Mouse (Mus musculus) hindbrain, embryonic 16.5 days (tissue): ENCODE results near the gene Casz1. TPM values are rescaled to one million over a fixed set of nuclear protein-coding genes. Genes with fewer than 3 reads are reported as not detected.

ENCODE experiments used
- ATAC-seq: fragments of 200-750 bp; cut with Nextera tagmentation; 2 replicates; pipeline ENCODE4 v1.8.0; 2017; ENCODE audit warnings: moderate TSS enrichment, moderate library complexity
- H3K27ac ChIP-seq: fragments of 300-500 bp; sonication (generic); 2 replicates; pipeline ENCODE4 v1.5.1; 2014; ENCODE audit warnings: low read depth, mild to moderate bottlenecking, control low read depth, low read length, moderate library complexity
- H3K27me3 ChIP-seq: fragments of 300-500 bp; sonication (generic); replicated peaks from 2 replicates; pipeline ENCODE4 v1.6.1; 2014; ENCODE audit warnings: low read length; ENCODE audit not compliant: control insufficient read depth, insufficient read depth
- H3K36me3 ChIP-seq: fragments of 300-500 bp; sonication (generic); 2 replicates; pipeline ENCODE4 v1.6.1; 2014; ENCODE audit warnings: mild to moderate bottlenecking, low read length, moderate library complexity, mixed read lengths; ENCODE audit not compliant: control insufficient read depth, insufficient read depth
- H3K4me1 ChIP-seq: fragments of 300-500 bp; sonication (generic); 2 replicates; pipeline ENCODE4 v1.6.1; 2014; ENCODE audit warnings: low read depth, low read length; ENCODE audit not compliant: control insufficient read depth, insufficient read depth
- H3K4me2 ChIP-seq: fragments of 300-500 bp; sonication (generic); 2 replicates; pipeline ENCODE4 v1.6.1; 2014; ENCODE audit warnings: mild to moderate bottlenecking, low read length, control low read depth, moderate library complexity
- H3K4me3 ChIP-seq: fragments of 300-500 bp; sonication (generic); 2 replicates; pipeline ENCODE4 v1.5.1; 2014; ENCODE audit warnings: mild to moderate bottlenecking, low read length, control low read depth, moderate library complexity
- H3K9ac ChIP-seq: fragments of 300-500 bp; sonication (generic); 2 replicates; pipeline ENCODE4 v1.6.1; 2014; ENCODE audit warnings: low read depth, mild to moderate bottlenecking, control low read depth, low read length, moderate library complexity
- H3K9me3 ChIP-seq: fragments of 300-500 bp; sonication (generic); 2 replicates; pipeline ENCODE4 v1.6.1; 2014; ENCODE audit warnings: mild to moderate bottlenecking, low read length, moderate library complexity; ENCODE audit not compliant: control insufficient read depth
- WGBS: fragments of 180-500 bp; shearing (Covaris S2); extraction: QIAGEN DNeasy Blood & Tissue Kit; methylation state at CpG from one replicate; pipeline ENCODE4 v1.1.7; 2014; 5-methylcytosine and 5-hydroxymethylcytosine counted together
- polyA plus RNA-seq: library from polyadenylated mRNA; unstranded; fragments of >200 nt; fragmentation: Nextera tagmentation; extraction: Ambion mirVana; gene quantifications from 2 replicates; pipeline ENCODE4 v1.2.1, GENCODE M21; 2015

The Casz1 gene
- polyA plus RNA-seq, 1 experiment from 2014 or later = 4.4 TPM

DNA sequence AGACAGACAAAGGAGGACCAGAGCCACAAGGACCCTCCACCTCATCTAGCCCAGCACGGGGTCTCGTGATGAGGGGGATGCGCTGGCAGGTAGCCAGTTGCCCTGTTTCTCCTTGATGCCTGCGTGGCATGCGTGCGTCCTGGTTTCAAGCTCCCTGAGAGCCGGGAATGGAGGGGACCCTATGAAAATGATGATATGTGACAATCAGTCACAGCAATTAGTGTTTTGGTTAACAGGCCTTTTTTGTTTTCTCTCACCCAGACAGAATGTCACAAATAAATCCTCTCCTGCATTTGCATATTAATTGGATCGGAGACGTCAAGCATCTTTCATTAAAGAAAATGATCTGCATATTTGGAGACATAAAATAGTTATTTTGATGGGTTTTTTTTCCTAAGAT, 71.9 kb downstream of the Casz1 start:
- no peak overlapping the region for H3K9ac ChIP-seq
- H3K9me3 ChIP-seq = no peaks in the 10 kb centered on the region
- no peaks in the 10 kb centered on the region for H3K36me3 ChIP-seq
- peaks cover 47% of the 10 kb centered on the region for H3K27me3 ChIP-seq
- H3K4me2 ChIP-seq = no peak overlapping the region
- no peak overlapping the region for H3K27ac ChIP-seq
- peaks cover 20% of the 10 kb centered on the region for H3K4me1 ChIP-seq
- no peak overlapping the region for H3K4me3 ChIP-seq
- no peak for ATAC-seq
- 39% methylated on average over 9 of the region's 9 CpGs for WGBS

DNA sequence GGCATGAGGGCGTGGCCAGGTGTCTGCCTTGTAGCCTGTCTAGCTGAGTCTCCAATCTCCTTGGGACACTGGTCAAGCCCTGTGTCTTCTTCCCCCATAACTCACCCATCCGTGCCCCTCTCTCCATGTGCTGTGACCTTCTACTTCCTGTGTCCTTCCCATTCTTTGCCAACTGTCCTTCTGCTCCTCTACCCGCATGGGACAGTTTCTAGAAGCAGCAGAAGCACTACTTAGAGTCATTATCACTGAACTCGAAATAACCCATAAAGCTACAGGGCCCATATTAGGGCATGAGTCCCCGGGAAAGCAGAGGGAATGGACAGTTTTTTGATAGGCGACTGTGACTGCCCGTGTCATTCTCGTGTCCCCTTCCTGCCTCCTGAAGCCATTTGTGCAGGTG, 72.6 kb downstream of the Casz1 start:
- Histone ChIP-seq H3K4me3 (no peak overlapping the region), H3K27me3 (peaks cover 52% of the 10 kb centered on the region), H3K9ac (no peak overlapping the region), H3K36me3 (no peaks in the 10 kb centered on the region), H3K4me2 (no peak overlapping the region), H3K9me3 (no peaks in the 10 kb centered on the region), H3K27ac (no peak overlapping the region), H3K4me1 (peaks cover 20% of the 10 kb centered on the region)
- WGBS = 78% methylated on average over 8 of the region's 8 CpGs
- ATAC-seq = no peak

DNA sequence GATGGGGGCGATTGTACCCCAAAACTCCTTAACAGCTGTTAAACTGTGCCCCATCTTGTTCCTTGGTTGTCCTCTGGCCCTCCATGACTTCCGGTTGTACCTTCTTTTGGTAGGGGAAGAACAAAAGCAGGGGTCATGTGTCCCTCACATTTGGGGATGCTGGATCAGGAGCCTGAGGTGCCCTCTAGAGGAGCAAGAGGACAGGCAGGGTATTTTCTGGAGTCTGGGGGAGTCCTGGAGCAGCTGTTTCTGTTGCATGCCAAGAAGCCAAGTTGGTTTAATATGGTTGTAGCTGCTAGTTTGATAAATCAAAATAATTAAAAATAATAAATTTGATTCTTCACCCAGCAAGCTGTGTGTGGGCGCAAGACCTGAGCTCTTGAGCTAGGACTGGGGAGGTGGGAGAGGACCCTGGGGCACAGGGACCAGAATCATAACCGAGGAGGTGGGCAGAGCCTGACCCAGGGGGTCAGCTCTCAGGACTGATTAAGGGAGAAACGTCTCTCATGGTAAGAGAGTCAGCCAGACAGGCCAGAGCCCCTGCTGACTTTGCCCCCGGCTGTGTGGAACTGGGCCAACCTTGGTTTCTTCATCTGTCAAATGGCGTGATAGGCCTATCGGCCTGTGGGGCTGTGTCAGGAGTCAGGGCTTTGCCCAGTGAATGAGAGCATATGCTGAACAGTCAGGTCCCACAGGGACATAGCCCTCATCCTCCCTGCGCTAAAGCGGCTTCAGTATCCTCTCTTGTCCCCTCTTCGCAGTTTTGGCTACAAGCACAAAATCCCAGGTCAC, 74.2 kb downstream of the Casz1 start:
- H3K9me3 ChIP-seq = no peaks in the 10 kb centered on the region
- H3K4me3 ChIP-seq = no peak overlapping the region
- H3K4me2 ChIP-seq = no peak overlapping the region
- 36% methylated on average over 11 of the region's 11 CpGs for WGBS
- H3K27me3 ChIP-seq = peaks cover 54% of the 10 kb centered on the region
- H3K4me1 ChIP-seq = peaks cover 20% of the 10 kb centered on the region
- H3K9ac ChIP-seq = no peak overlapping the region
- H3K36me3 ChIP-seq = no peaks in the 10 kb centered on the region
- H3K27ac ChIP-seq = no peak overlapping the region
- no peak for ATAC-seq

DNA sequence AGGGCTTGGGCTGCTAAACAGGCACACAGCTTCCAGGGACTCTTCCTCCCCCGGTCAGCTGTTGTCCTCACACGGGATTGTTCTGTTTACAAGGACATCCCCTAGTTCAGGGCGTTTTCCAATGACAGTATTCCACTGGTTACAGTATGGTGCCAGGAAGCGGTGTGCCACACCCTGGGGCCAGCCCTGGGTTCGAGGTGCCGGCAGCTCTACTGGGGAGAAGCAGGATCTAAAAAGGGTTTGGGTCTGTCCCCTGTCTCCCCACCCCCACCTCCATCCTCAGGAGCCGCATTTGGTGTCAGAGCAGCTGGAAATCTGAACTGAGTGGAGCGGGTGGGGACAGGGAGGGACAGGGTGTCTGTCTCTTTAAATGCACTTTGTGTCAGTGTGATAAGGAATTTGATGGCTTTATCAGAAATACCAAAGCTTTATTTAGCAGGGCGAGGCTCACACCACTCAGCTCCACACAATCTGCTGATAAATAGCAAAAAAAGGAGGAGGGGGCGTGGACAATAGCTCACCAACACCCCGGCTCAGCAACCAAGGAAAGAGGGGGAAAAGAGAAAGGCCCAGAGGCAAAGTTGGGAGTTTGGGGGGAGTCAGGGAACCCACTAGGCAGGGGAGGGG, 74.9 kb downstream of the Casz1 start:
- H3K36me3 ChIP-seq = no peaks in the 10 kb centered on the region
- ATAC-seq = no peak
- H3K4me1 ChIP-seq = peaks cover 20% of the 10 kb centered on the region
- no peak overlapping the region for H3K4me3 ChIP-seq
- H3K4me2 ChIP-seq = no peak overlapping the region
- no peaks in the 10 kb centered on the region for H3K9me3 ChIP-seq
- no peak overlapping the region for H3K27ac ChIP-seq
- 59% methylated on average over 11 of the region's 11 CpGs for WGBS
- H3K27me3 ChIP-seq = peaks cover 47% of the 10 kb centered on the region
- no peak overlapping the region for H3K9ac ChIP-seq

DNA sequence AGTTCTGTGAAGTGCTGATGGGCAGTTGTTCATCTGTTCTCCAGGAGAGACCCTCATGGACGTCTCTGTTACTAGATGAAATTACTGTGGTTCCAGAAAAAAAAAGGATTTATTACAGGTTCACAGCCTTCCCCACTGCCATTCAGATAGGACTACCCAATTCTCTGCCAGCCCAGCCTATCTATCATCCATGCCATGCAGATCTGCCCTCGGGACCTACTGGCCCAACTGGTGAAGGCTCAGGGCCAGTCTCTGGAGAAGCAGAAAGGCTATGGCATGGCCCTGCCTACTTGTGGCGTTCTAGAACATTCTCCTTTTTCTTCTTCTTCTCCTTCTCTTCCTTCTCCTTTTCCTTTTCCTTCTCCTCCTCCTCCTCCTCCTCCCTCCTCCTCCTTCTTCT, 75.4 kb downstream of the Casz1 start:
- H3K9me3 ChIP-seq = no peaks in the 10 kb centered on the region
- H3K4me3 ChIP-seq = no peak overlapping the region
- H3K4me2 ChIP-seq = no peak overlapping the region
- H3K4me1 ChIP-seq = peaks cover 20% of the 10 kb centered on the region
- no peak overlapping the region for H3K27ac ChIP-seq
- 76% methylated on average over 3 of the region's 3 CpGs for WGBS
- no peak for ATAC-seq
- H3K36me3 ChIP-seq = no peaks in the 10 kb centered on the region
- H3K9ac ChIP-seq = no peak overlapping the region
- peaks cover 42% of the 10 kb centered on the region for H3K27me3 ChIP-seq

DNA sequence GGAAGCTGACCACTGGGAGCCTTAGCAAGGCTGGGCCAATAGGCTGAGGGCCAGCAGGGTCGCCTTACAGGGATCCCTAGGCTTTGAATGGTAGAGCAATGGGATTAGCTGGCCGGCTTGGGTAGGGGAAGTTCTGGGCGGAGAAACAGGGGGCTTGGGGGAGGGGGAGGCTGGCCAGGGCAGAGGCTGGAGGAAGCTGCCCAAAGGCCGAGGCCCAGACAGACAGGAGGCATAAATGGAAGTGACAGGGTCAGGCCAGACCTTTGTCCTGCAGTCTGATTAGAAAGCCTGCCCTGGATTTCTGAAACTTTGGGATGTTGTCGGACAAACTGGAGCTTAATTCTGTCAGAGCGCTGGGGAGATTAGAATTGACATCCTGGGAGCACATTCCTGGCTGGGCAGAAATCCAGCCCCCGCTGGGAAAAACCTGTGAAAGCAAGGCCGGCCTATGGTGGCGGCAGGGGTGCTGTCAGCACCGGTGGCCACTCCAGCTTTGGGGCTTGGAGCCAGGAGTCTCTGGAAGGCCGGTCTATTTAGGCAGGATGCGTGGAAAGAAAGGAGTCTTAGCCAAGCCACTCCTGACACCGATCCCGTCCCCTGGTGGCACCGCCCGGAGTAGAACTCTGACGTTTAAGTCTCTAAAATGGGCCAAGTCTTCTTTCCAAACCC, 76.9 kb downstream of the Casz1 start:
- Histone ChIP-seq H3K9me3 (no peaks in the 10 kb centered on the region), H3K4me3 (no peak overlapping the region), H3K9ac (no peak overlapping the region), H3K4me2 (no peak overlapping the region), H3K27ac (no peak overlapping the region; the same call in 1 of the 2 replicates), H3K27me3 (peaks cover 35% of the 10 kb centered on the region), H3K4me1 (peaks cover 26% of the 10 kb centered on the region), H3K36me3 (no peaks in the 10 kb centered on the region)
- no peak for ATAC-seq
- WGBS = 18% methylated on average over 17 of the region's 17 CpGs

DNA sequence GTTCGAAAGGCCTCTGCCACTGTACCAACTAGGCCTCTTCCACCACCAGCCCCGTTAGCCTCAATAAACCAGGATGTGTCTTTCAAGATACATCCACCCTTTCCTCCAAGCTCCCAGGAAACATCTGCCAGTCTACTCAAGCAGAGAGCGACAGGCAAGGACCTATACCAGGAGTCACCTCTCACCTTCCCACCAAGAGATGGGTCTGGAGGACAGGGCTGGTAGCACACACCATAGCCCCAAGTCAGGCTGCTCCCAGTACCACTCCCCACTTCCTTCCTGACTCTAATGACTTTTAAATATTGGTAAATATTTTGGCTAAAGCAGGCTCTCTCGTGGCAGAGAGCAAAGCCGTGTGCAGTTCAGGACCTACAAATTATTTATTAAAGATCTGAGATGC, 77.6 kb downstream of the Casz1 start:
- 61% methylated on average over 5 of the region's 5 CpGs for WGBS
- H3K27me3 ChIP-seq = peaks cover 36% of the 10 kb centered on the region
- H3K4me1 ChIP-seq = peaks cover 29% of the 10 kb centered on the region
- ATAC-seq = no peak
- H3K4me2 ChIP-seq = no peak overlapping the region
- H3K27ac ChIP-seq = no peak overlapping the region
- H3K4me3 ChIP-seq = no peak overlapping the region
- H3K9ac ChIP-seq = no peak overlapping the region
- no peaks in the 10 kb centered on the region for H3K36me3 ChIP-seq
- no peaks in the 10 kb centered on the region for H3K9me3 ChIP-seq

DNA sequence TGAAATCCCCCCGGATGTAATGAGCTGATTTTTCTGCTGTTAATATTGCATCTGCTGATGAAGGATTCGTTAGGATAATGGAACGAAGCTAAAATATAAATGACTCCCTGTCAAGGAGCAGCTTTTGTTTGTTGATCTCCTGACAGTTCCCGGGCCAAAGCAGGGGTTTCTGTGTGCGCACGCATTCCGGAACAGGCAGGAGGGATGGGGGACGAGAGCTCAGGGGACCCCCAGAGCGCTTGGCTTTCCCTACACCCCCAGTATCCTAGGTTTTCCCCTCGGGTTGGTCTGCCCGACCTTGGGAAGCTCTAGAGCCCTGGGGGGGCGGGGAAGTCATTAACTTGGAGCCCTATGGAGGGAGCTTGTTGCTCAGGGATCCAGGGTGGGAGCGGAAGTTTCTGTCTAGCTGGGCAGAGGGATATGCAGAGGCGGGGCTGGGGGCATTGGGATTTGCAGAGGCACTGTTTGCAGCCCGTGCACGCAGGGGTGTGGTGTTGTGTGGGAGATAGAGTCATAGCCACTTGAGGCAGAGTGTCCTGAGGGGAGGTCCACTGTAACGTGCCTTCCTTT, 78.2 kb downstream of the Casz1 start:
- peaks cover 30% of the 10 kb centered on the region for H3K27me3 ChIP-seq

DNA sequence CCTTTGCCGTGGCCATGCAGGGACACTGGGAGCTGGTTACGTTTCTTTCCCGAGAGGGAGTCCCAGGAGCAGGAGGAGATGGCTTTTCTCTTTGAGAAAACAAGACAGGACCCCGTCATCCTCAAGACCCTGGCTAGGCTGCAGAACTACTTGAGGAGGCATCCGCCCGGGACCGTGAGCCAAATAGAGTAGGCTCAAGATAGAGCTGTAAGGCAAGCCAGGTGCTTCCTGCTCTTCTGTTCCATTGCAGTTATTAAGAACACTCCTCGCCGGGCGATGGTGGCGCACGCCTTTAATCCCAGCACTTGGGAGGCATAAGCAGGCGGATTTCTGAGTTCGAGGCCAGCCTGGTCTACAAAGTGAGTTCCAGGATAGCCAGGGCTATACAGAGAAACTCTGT, 80.4 kb downstream of the Casz1 start:
- Histone ChIP-seq H3K27ac (no peak overlapping the region), H3K4me2 (no peak overlapping the region), H3K36me3 (no peaks in the 10 kb centered on the region), H3K9ac (no peak overlapping the region), H3K4me1 (peaks cover 23% of the 10 kb centered on the region), H3K4me3 (no peak overlapping the region), H3K27me3 (peaks cover 25% of the 10 kb centered on the region), H3K9me3 (no peaks in the 10 kb centered on the region)
- 80% methylated on average over 14 of the region's 14 CpGs for WGBS
- ATAC-seq = no peak

More for the DNA sequence above, 78.2 kb downstream of the Casz1 start:
- no peak for ATAC-seq
- no peak overlapping the region for H3K4me2 ChIP-seq
- H3K9ac ChIP-seq = no peak overlapping the region
- no peaks in the 10 kb centered on the region for H3K9me3 ChIP-seq
- H3K4me1 ChIP-seq = peaks cover 29% of the 10 kb centered on the region
- WGBS = 15% methylated on average over 17 of the region's 17 CpGs
- H3K4me3 ChIP-seq = no peak overlapping the region
- H3K36me3 ChIP-seq = no peaks in the 10 kb centered on the region
- no peak overlapping the region for H3K27ac ChIP-seq
